Mouse (Mus musculus) adrenal gland, postnatal 14 days (tissue): ENCODE measurements around the gene BC053393. TPM values are rescaled to one million over a fixed set of nuclear protein-coding genes. Genes with fewer than 3 reads are reported as not detected.

ENCODE experiments used
- total RNA-seq: library from RNA; stranded (reverse); gene quantifications from 2 replicates; pipeline ENCODE4 v1.2.3, GENCODE M21; 2021

BC053393 gene
- total RNA-seq, 1 experiment from 2014 or later = not detected

Other genes with a start within 250 kb of the BC053393 start
- 0.74 and 6.8 TPM in 2 replicates for gene Itk, start 182.0 kb upstream of the BC053393 start, total RNA-seq
- not detected in 2 replicates for gene Fam71b, start 175.0 kb upstream of the BC053393 start, total RNA-seq
- 31.1 and 39.6 TPM in 2 replicates for gene Med7, start 134.6 kb upstream of the BC053393 start, total RNA-seq
- gene Havcr2, start 116.6 kb upstream of the BC053393 start, total RNA-seq = 0.96 and 1.5 TPM in 2 replicates
- not detected in 2 replicates for gene Gm12169, start 47.3 kb upstream of the BC053393 start, total RNA-seq
- gene Dppa1, start 57.7 kb downstream of the BC053393 start, total RNA-seq = not detected in 2 replicates
- gene Timd2, start 135.5 kb downstream of the BC053393 start, total RNA-seq = 0.79 and 9.1 TPM in 2 replicates
- 0.64 TPM in 1 of 2 replicates, not detected in the other for gene Havcr1, start 163.5 kb downstream of the BC053393 start, total RNA-seq
- gene Timd4, start 239.3 kb downstream of the BC053393 start, total RNA-seq = 1.4 and 11.1 TPM in 2 replicates